8 mouse cellular contexts compared by ENCODE assay signal in genomic region chr2:170101132-170101531, GRCm38 (mm10). TPM values are rescaled to one million over a fixed set of nuclear protein-coding genes. Genes with fewer than 3 reads are reported as not detected.
DNase-seq lines count a peak whose midpoint lies in the region; ATAC-seq and TF ChIP-seq lines count a peak whose summit lies in the region.

No protein-coding gene starts in this region.

- DNase-seq in R1 (ENCODE audit: low read depth, low spot score), result peak; percentile 92
- DNase-seq in cerebellum, adult 8-10 months, result peak; percentile 72
- DNase-seq in frontal cortex, adult 2 months (ENCODE audit: extremely low spot score in 1 of 2, low spot score in 1 of 2), result peak; percentile 53 to 96
- peak; percentile 94 for DNase-seq in hindbrain, postnatal 0 days (ENCODE audit: low spot score)
- DNase-seq in left cerebral cortex, adult 11 months (ENCODE audit: low spot score), result peak; percentile 53
- DNase-seq in right cerebral cortex, postnatal 10 days (ENCODE audit: low spot score in 2 of 2), result peak; percentile 83 to 94
- DNase-seq in urinary bladder, postnatal 10 days (ENCODE audit: low spot score), result peak; percentile 83

- no peak overlapping the region for H3K27ac ChIP-seq in hindbrain, postnatal 0 days

- H3K4me2 ChIP-seq in hindbrain, postnatal 0 days (ENCODE audit: low read depth, low read length), result no peak overlapping the region

- H3K36me3 ChIP-seq in hindbrain, postnatal 0 days (ENCODE audit: insufficient read depth, low read length), result no peaks in the 10 kb centered on the region

- H3K9ac ChIP-seq in hindbrain, postnatal 0 days (replicated peaks; ENCODE audit: low read length), result no peak overlapping the region

- 2% methylated on average over 12 of the region's 12 CpGs for WGBS in hindbrain, postnatal 0 days

- peak; percentile 99 for TF ChIP-seq CTCF in hindbrain, postnatal 0 days (IDR thresholded peaks at IDR 0.05; ENCODE audit: low read depth)

- ATAC-seq in hindbrain, postnatal 0 days, result peak; percentile 24; the same call in 1 of the 2 replicates
- ATAC-seq in megakaryocyte progenitor cell, adult 5-6 weeks (replicated peaks; ENCODE audit: poor library complexity), result peak; percentile 89

- H3K9me3 ChIP-seq in hindbrain, postnatal 0 days (ENCODE audit: low read length), result no peaks in the 10 kb centered on the region

- no peak overlapping the region for H3K4me3 ChIP-seq in hindbrain, postnatal 0 days (ENCODE audit: low read length)

- H3K4me1 ChIP-seq in hindbrain, postnatal 0 days (ENCODE audit: insufficient read depth, low read length), result no peaks in the 10 kb centered on the region

- no peaks in the 10 kb centered on the region for H3K27me3 ChIP-seq in hindbrain, postnatal 0 days (ENCODE audit: insufficient read depth, low read length)

RNA-seq across cellular contexts. Expression of gene Zfp217, which starts 46.8 kb away (rescaled TPM):
- 1.8 and 2.4 TPM in 2 replicates for polyA plus RNA-seq in frontal cortex, adult 2 months (2012; rRNA removed)
- total RNA-seq in hindbrain, postnatal 0 days (2014; rRNA removed), result 3.5 and 8.5 TPM in 2 replicates
- 0.59 and 0.61 TPM in 2 replicates for polyA plus RNA-seq in hindbrain, postnatal 0 days (2015; fragmentation: Nextera tagmentation; extraction: Ambion mirVana)
- total RNA-seq in megakaryocyte progenitor cell, adult 5-6 weeks (2015), result 23.6 and 30.2 TPM in 2 replicates
- 30.4 and 31.2 TPM in 2 replicates for total RNA-seq in megakaryocyte progenitor cell, adult 5-6 weeks (2017)
